Mouse (Mus musculus): ENCODE data around the gene Rab28.
"Not testable (repeated sequence)": the region's sequence is repeated elsewhere in the genome, so short reads cannot be mapped to it uniquely, and the experiment has no call there.

Gene Rab28

GRCm38 (mm10) chr5:41708051-41708630, at the start of gene Rab28:
Gene Rab28, minus strand, starts transcription at chr5:41708157.
- peak; percentile 90 for DNase-seq (ENCODE audit: low spot score)

GRCm38 (mm10) chr5:41757338-41757737, 49.4 kb upstream of the Rab28 start:
- no peak for DNase-seq (ENCODE audit: low spot score)

DNA sequence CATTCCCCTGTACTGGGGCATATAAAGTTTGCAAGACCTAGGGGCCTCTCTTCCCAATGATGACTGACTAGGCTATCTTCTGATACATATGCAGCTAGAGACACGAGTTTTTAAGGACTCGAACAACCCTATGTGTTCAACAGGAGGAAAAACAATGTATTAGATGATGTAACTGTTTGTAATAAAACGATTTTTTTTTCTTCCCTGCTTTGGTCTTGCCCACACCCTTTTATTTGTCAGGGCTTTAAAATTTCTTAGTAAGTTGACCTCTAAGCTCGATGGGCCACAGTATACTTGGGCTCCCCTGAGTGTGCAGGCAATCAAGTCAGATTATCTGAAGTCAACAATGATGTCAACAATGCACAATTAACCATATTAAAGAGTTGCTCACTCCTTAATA, 48.4 kb upstream of the Rab28 start:
- DNase-seq (ENCODE audit: low spot score) = no peak

GRCm38 (mm10) chr5:41755373-41755960, 47.5 kb upstream of the Rab28 start:
- no peak for DNase-seq (ENCODE audit: low spot score)

DNA sequence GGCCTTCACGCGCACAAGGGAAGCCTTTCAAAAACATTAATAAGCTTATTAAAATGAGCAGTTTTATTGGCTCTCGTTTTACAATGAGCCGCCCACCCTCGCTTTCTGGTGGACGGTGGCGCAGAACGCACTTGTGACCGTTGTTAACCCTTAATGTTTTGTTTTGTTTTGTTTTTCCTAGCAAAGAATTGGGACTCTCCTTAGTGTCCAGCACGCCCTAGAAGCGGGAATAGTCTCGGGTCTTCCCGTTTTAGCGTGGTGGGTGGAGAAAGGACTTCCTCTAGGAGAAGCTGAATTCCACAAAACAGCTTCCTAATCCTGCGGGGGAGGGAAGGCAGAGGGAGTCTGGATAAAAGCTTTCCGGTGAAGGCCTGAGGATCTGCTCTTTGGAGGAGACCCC, 46.9 kb upstream of the Rab28 start:
- DNase-seq (ENCODE audit: low spot score) = no peak

DNA sequence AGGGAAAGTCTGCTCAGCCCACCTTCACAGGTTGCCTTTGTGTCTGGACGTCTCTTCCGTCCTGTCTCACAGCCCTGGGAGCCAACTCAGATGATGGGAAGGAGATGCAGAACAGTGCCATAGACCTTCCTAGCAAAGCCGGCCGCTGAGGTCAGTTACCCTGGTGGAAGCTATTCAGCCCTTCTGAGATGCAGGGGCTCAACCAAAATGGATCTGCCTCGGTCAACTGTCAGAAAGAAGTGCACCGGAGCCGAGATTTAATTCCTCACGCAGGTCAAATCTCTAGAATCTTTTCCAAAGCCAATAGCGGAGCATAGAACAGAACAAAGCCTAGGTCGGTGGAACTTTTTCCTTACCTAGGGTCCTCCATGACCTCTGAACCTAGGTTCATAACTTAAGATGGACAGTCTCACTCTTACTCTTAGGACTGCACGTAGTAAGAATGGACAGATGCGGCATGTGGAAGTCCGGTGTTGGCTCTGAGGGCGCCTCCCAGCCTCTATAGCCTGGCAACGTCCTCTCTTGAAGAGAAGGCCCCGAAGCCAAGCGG, 46.3 kb upstream of the Rab28 start:
- DNase-seq (ENCODE audit: low spot score) = no peak

DNA sequence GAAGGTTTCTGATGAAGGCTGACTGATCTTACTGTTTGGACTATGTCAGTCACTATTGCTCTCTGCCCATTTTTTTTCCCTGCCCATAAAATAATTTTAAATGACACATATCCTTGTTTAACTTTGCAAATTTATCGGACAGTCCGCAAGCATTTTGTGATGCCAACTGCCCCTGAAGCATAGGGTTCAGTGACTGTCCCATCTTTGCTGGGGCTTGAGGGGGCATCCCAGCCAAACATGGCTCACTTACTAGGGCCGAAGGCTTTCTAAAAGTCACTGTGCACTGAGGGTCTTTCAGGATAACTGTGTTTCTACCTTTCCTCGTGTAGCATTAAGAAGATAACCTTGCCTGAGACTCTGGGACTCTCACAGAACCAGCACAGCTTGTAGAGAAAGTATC, 44.8 kb upstream of the Rab28 start:
- DNase-seq (ENCODE audit: low spot score) = no peak

DNA sequence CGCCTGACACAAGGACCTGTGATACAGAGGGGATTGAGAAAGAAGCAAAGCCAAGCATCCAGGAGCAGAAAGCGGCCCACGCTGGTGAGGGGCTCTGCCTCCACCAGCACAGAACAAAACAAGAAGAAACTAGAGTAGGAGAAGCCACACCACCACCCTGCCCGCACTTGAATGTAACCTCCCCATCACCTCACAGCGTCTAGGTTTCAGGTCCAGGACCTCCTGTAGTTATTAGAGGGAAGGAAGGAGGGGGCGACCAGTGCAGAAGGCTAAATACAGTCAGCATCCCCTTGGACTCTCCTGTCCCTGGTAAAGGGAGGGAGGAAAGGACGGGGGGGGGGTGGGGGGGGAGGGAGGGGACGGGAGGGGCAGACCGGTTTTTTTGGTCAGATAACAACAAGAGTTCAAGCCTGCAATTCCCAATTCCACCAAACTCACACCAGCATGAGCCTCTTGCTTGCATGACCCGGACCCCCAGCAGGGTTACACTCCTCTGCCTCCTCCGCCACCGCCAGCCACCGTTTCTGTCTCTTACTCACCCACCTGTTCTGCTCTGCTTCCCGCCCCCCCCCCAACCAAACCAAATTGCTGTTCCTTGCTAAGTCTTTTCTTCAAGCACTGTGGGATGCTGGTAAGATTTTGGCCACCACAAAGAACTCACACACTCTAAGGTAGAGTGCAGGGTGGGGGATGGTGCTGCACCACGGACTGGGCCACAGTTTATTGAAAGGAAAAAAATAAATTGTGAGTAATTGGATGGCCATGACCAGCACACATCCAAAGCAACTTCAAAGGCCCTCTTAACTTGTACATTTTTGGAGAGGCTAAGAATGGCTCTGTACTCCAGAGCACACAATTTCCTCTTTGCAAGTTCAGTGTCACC, 37.2 kb upstream of the Rab28 start:
- no peak for DNase-seq (ENCODE audit: low spot score)

DNA sequence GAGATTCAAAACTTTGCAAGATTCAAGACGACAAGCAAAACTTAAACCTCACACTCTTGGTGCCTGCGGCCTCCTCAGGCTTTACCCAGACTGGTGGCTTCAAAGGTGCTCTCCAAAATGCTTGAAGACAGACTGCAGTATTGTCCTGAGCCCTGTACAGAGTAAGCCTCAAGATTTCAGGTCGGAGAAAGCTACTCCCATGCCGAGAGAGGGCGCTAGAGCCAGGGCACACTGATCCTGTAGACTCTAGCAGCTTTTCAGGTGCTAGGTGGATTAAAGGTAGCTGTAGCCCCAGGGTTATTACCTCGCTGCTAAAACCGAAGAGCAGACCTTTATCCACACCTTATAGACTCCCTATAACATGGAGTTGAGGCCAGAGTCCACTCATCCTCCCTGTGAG, 36.3 kb upstream of the Rab28 start:
- no peak for DNase-seq (ENCODE audit: low spot score)

- DNase-seq (ENCODE audit: low spot score) = no peak
Measured at GRCm38 (mm10) chr5:41738817-41739216, 30.9 kb upstream of the Rab28 start.

DNA sequence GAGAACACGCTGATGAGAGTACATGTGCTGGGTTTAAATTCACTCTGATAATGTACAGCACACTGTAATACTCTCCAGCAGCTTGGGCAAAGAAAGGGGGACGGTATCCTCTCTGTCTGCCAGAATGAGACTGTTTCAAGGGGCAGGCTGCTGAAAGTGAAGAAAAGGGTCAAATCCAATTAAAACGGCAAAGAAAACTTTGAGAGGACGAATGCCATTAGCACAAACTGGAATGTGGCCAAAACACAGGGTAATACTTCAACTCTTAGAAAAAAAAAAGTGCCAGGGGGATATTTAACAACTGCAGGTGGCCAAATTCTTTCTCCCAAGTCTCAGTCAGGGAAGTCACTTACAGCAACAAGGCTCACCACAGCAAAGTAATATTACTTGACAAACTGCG, 29.1 kb upstream of the Rab28 start:
- no peak for DNase-seq (ENCODE audit: low spot score)

DNA sequence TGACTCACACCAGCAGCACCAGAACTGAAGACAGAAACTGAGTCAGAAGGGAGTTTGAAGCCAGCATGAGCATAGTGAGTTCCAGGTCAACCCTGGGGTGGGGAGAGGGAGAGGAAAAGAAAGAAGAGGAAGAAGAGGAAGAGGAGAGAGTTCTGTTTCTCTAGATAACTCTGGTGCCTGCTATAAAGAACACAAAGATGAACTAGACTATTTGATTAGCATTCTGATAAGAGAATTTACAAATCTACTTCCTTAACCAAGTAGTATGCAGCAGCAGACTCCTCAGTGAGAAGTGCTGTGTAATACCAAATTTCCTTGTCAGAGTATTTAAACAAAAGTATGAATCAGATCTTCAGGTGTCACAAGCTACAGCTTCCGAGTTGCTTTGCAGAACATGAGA, 19.1 kb upstream of the Rab28 start:
- no peak for DNase-seq (ENCODE audit: low spot score)

DNA sequence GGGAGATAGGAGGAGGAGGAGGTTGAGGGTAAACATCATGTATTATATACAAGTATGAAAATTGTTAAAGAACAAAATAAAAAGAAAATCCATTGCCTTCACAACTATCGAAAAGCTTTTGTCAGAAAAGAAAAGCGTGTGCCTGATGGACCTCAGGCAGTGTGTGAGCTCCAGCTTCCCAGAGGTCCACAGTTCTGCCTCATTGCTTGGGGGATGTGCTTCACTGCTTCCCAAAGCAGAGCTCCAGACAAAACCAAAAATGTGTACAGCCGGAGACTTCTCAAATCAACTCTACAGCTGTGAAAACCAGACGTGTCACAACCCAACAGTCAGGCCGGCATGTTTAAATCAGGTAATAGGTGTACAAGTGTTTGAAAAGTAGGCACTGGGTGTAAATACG, 17.6 kb upstream of the Rab28 start:
- no peak for DNase-seq (ENCODE audit: low spot score)

GRCm38 (mm10) chr5:41707115-41708015, 592 bp downstream of the Rab28 start:
- peak; percentile 20 for DNase-seq (ENCODE audit: low spot score)

DNA sequence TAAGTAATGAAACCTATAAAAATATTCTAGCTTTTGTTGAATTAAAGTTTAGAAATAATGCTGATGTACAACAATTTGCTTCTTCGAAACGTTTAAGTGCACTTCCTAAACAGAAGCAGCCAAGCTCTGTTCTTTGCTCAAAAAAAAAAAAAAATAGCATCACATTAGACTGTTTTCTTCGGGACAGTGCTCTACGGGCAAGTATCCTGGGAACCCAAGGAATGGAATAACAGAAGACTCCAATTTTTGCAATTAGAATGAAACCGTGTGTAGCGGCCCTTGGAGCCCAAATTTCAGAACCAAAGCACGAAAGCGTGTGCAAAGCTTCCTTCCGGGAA, 1.2 kb downstream of the Rab28 start:
- no peak for DNase-seq (ENCODE audit: low spot score)

DNA sequence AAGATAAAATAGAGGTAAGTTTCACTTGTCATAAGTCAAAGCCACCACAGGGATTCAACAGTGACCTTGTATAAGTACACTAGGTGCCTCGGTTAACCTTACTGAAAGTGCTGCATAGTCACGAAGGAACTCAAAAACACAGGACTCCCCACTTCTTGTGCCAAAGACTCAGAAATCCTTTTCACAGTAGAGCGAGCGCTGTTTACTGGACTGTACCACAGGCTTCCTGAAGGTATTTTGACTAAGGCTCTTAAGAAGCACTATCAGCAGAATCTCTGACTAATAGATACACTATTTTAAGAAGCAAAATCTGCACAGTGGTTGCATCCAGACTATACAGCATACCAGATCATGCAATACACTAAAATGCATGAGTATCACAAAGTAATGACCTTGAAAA, 6.9 kb downstream of the Rab28 start:
- not testable (repeated sequence) for DNase-seq (ENCODE audit: low spot score)

- DNase-seq (ENCODE audit: low spot score) = no peak
Measured at GRCm38 (mm10) chr5:41697958-41698357, 10.0 kb downstream of the Rab28 start.

DNA sequence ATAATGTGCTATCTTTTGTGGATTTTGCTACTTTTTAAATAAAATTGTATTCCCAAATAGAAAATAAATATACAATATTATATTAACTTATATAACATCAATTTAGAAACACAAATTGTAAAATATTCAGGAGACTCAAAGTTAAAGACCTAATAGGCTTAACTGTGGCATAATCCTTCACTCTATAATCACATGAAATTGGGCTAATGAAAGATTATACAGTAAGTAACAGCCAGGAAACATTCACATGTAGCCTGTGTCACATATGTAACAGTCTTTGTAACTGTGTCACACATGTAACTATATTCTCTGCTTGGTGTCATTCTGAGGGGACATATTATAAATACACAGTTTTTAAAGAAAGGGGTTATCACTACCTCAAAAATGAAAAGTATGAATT, 22.9 kb downstream of the Rab28 start:
- DNase-seq (ENCODE audit: low spot score) = no peak

- DNase-seq (ENCODE audit: low spot score) = no peak
Measured at GRCm38 (mm10) chr5:41683976-41684375, 24.0 kb downstream of the Rab28 start.

- DNase-seq (ENCODE audit: low spot score) = no peak
Measured at GRCm38 (mm10) chr5:41666012-41666411, 41.9 kb downstream of the Rab28 start.

GRCm38 (mm10) chr5:41636793-41637192, 71.2 kb downstream of the Rab28 start:
- DNase-seq (ENCODE audit: low spot score) = no peak

Data from ovary, postnatal 14 days (tissue).